Mouse (Mus musculus): Measurements from ENCODE around the gene Dcaf7. TPM values are rescaled to one million over a fixed set of nuclear protein-coding genes. Genes with fewer than 3 reads are reported as not detected.

The Dcaf7 gene
- total and polyA plus RNA-seq, 3 experiments, result 71.5 to 93.4 (median 79.5) TPM

- no peaks in the 10 kb centered on the region for H3K4me1 ChIP-seq (ENCODE audit: control insufficient read depth in 1 of 2, insufficient read depth in 2 of 2)
- H3K79me2 ChIP-seq (replicated peaks; ENCODE audit: control insufficient read depth, extremely low read depth, insufficient read depth, poor library complexity, severe bottlenecking), result no peaks in the 10 kb centered on the region
- no peak overlapping the region for H3K9ac ChIP-seq (ENCODE audit: insufficient read depth, low read depth)
- peaks cover 84% of the 10 kb centered on the region for H3K27me3 ChIP-seq (replicated peaks)
- no peak for DNase-seq (ENCODE audit: extremely low read depth)
- no peak overlapping the region for H3K4me3 ChIP-seq (replicated peaks in 1 of 3; ENCODE audit: low read depth in 2 of 3, low read length in 2 of 3, poor library complexity in 1 of 3)
- peaks cover 10% of the 10 kb centered on the region for H3K9me3 ChIP-seq (replicated peaks; ENCODE audit: low read length)
- in situ Hi-C loops (cut with MboI; ENCODE audit: low pct_ligation_motif_present, low pct_unique_long_range_greater_than_20kb, low sequenced_read_pairs), result loop anchor here (10.0 kb wide), 1 partner anchor 55 kb away; no protein-coding TSS in a partner anchor
- TF ChIP-seq BHLHE40 (IDR thresholded peaks at IDR 0.05; ENCODE audit: low read depth, low read length) (no peak), ELF1 (IDR thresholded peaks at IDR 0.05; ENCODE audit: low read depth, low read length) (no peak), NELFE (IDR thresholded peaks at IDR 0.05; ENCODE audit: low read depth, low read length) (no peak), ETS1 (conservative IDR thresholded peaks at IDR 0.05; ENCODE audit: low read depth, low read length) (no peak), TBP (conservative IDR thresholded peaks at IDR 0.05; ENCODE audit: low read depth, low read length) (no peak)
- dilution Hi-C loops (cut with MboI; ENCODE audit: extremely low pct_ligation_motif_present, extremely low pct_unique_long_range_greater_than_20kb, low sequenced_read_pairs), result no loop called here
- H3K27ac ChIP-seq (ENCODE audit: insufficient read depth, low read depth), result no peak overlapping the region
- H3K4me2 ChIP-seq (ENCODE audit: insufficient read depth, low read depth, poor library complexity, severe bottlenecking), result no peak overlapping the region
- no peaks in the 10 kb centered on the region for H3K36me3 ChIP-seq (replicated peaks in 1 of 2; ENCODE audit: control insufficient read depth in 1 of 2, insufficient read depth in 1 of 2, low read length in 1 of 2)
Observed at GRCm38 (mm10) chr11:105990231-105990630, 46.4 kb upstream of the Dcaf7 start.

- Histone ChIP-seq H3K27ac (ENCODE audit: insufficient read depth, low read depth) (no peak within 1 kb of the TSS), H3K79me2 (replicated peaks; ENCODE audit: control insufficient read depth, extremely low read depth, insufficient read depth, poor library complexity, severe bottlenecking) (no peaks in the 10 kb centered on the region), H3K4me1 (ENCODE audit: control insufficient read depth in 1 of 2, insufficient read depth in 2 of 2) (no peaks in the 10 kb centered on the region), H3K36me3 (replicated peaks in 1 of 2; ENCODE audit: control insufficient read depth in 1 of 2, insufficient read depth in 1 of 2, low read length in 1 of 2) (no peaks in the 10 kb centered on the region), H3K4me2 (ENCODE audit: insufficient read depth, low read depth, poor library complexity, severe bottlenecking) (no peak within 1 kb of the TSS), H3K9ac (ENCODE audit: insufficient read depth, low read depth) (no peak within 1 kb of the TSS), H3K27me3 (replicated peaks) (peaks cover 85% of the 10 kb centered on the region), H3K9me3 (replicated peaks; ENCODE audit: low read length) (peaks cover 6% of the 10 kb centered on the region), H3K4me3 (replicated peaks in 1 of 3; ENCODE audit: low read depth in 2 of 3, low read length in 2 of 3, poor library complexity in 1 of 3) (no peak within 1 kb of the TSS)
- dilution Hi-C loops (cut with MboI; ENCODE audit: extremely low pct_ligation_motif_present, extremely low pct_unique_long_range_greater_than_20kb, low sequenced_read_pairs), result no loop called here
- in situ Hi-C loops (cut with MboI; ENCODE audit: low pct_ligation_motif_present, low pct_unique_long_range_greater_than_20kb, low sequenced_read_pairs), result loop anchor here (10.0 kb wide), 1 partner anchor 60 kb away; no protein-coding TSS in a partner anchor
- DNase-seq (ENCODE audit: extremely low read depth), result no peak
- TF ChIP-seq TBP (conservative IDR thresholded peaks at IDR 0.05; ENCODE audit: low read depth, low read length), result no peak
- no peak for TF ChIP-seq UBTF (IDR thresholded peaks at IDR 0.05; ENCODE audit: low read depth, low read length)
- no peak for TF ChIP-seq RCOR1 (conservative IDR thresholded peaks at IDR 0.05; ENCODE audit: low read depth, low read length)
- TF ChIP-seq MAZ (IDR thresholded peaks at IDR 0.05; ENCODE audit: low read depth, low read length), result no peak
- TF ChIP-seq MYC (IDR thresholded peaks at IDR 0.05; ENCODE audit: low read depth, low read length), result no peak
- TF ChIP-seq NRF1 (IDR thresholded peaks at IDR 0.05; ENCODE audit: low read depth, low read length), result no peak
- TF ChIP-seq ZMIZ1 (IDR thresholded peaks at IDR 0.05; ENCODE audit: low read depth, low read length), result no peak
- no peak for TF ChIP-seq POLR2AphosphoS2 (IDR thresholded peaks at IDR 0.05; ENCODE audit: low read depth, low read length)
- TF ChIP-seq EP300 (IDR thresholded peaks at IDR 0.05; ENCODE audit: low read length), result no peak
- no peak for TF ChIP-seq SIN3A (IDR thresholded peaks at IDR 0.05; ENCODE audit: low read length)
Observed at GRCm38 (mm10) chr11:105994375-105994774, 42.3 kb upstream of the Dcaf7 start, which contains the start of gene Ace3. Ace3 (plus strand) TSS chr11:105994675.

DNA sequence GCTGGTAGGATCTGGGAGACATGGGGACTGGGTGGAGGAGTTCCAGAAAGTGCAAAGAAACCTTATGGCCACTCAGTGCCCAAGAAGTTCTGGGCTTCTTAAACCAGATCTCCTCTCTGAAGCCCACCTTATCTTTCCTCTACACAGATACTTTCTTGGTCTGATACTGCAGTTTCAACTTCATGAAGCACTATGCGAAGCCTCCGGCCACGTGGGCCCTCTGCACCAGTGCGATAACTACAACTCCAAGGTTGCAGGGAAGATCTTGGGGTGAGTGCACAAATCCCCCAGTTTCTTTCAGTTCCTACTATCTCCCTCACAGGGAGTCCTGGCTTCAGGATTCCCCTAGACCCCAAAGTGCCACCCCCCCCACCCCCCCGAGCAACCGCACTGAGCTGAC lies 36.6 kb upstream of the Dcaf7 start:
- dilution Hi-C loops (cut with MboI; ENCODE audit: extremely low pct_ligation_motif_present, extremely low pct_unique_long_range_greater_than_20kb, low sequenced_read_pairs) (no loop called here), in situ Hi-C loops (cut with MboI; ENCODE audit: low pct_ligation_motif_present, low pct_unique_long_range_greater_than_20kb, low sequenced_read_pairs) (no loop called here)
- no peak overlapping the region for H3K27ac ChIP-seq (ENCODE audit: insufficient read depth, low read depth)
- no peak for DNase-seq (ENCODE audit: extremely low read depth)
- no peaks in the 10 kb centered on the region for H3K36me3 ChIP-seq (replicated peaks in 1 of 2; ENCODE audit: control insufficient read depth in 1 of 2, insufficient read depth in 1 of 2, low read length in 1 of 2)
- no peak for TF ChIP-seq MYC (IDR thresholded peaks at IDR 0.05; ENCODE audit: low read depth, low read length)
- no peak overlapping the region for H3K9ac ChIP-seq (ENCODE audit: insufficient read depth, low read depth)
- peaks cover 92% of the 10 kb centered on the region for H3K27me3 ChIP-seq (replicated peaks)
- H3K4me1 ChIP-seq (ENCODE audit: control insufficient read depth in 1 of 2, insufficient read depth in 2 of 2), result no peaks in the 10 kb centered on the region
- no peaks in the 10 kb centered on the region for H3K9me3 ChIP-seq (replicated peaks; ENCODE audit: low read length)
- no peak overlapping the region for H3K4me3 ChIP-seq (replicated peaks in 1 of 3; ENCODE audit: low read depth in 2 of 3, low read length in 2 of 3, poor library complexity in 1 of 3)
- H3K4me2 ChIP-seq (ENCODE audit: insufficient read depth, low read depth, poor library complexity, severe bottlenecking), result no peak overlapping the region
- H3K79me2 ChIP-seq (replicated peaks; ENCODE audit: control insufficient read depth, extremely low read depth, insufficient read depth, poor library complexity, severe bottlenecking), result no peaks in the 10 kb centered on the region

Measured in CH12.LX (cell line).